Mouse (Mus musculus) cerebellum, postnatal 36 days (tissue): ENCODE measurements at regions not wholly inside any gene's neighbourhood (a gene's known extent, or its start where the extent isn't known, plus 50 kb on each side); places are given as distances from the start of the nearest gene placed in this dataset.

Experiments
- DNase-seq, 2 experiments: peaks; one replicate each; pipeline ENCODE4 v3.0.0; 2021 to 2022; ENCODE audit warnings: mixed read lengths in 2 of 2

DNA sequence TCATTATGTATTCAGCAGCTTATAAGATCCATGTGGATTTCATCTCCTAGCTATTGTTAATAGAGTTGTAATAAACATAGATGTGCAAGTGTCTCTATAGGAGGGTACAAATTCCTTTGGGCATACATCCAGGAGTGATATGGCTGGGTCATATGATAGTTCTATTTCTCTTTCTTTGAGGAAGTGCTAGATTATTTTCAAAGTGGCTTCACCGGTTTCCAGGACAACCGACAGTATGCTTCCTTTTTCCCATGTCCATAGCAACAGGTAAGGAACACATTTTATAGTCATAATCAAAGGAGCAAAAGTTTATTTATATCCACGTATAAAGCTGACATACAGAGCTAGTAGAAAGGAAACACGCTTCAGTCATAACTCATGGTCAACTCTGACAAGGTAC lies 710.2 kb upstream of the Tenm4 start:
- DNase-seq = no peak

DNA sequence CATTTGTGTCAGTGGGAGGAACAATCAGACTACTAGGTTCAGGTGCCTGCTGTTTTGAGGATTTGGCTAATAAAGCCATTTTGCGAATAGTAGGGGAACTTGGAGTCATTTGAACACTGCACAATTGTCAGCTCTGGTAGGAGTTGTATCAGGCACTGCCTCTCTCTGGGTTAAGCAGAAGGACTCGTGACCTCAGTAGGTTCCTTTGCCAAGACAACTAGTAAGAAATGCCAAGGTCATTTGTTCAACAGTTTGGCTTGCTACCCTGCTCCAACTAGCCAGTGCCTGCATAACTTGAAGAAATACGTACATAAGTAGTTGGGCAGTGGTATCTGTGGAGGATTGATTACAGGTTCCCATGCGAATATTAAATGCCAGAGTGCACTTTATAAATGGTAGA lies 705.5 kb upstream of the Tenm4 start:
- no peak for DNase-seq

DNA sequence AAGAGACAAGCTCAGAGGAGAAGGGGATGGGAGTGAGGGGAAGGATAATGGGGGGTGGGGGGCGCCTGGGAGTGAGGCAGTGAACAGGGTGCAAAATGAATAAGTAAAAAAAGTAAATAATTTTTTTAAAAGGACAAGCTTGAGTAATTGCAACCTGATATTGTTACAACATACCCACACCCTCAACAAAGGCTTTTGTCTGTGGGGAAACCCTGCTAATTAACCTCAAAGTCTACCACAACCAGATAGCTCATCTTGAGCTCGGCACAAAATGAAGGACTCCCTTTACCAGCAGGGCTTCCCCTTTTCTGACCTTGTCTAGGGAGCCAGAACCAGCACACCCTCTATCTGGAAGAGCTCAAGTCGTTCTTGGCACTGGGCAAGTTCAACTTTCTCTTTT lies 704.0 kb upstream of the Tenm4 start:
- no peak for DNase-seq

DNA sequence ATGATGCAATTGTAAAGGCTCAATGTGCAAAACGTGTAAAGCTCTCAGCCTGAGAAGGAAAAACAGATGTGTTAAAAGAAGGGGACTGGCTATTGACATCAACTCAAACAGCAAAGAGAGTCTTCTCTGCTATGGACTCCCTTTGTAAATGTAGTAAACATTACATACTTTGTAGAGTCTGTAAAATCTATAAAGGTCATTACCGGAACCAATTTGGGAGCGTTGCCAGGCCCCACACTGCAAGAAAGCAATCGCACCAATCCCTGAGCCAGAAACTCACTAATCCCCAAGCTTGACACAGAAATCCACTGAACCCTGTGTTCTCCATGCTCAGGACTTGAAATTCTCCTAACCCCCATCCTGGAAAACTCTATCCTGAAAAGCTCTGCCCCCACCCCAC lies 697.2 kb upstream of the Tenm4 start:
- no peak for DNase-seq

DNA sequence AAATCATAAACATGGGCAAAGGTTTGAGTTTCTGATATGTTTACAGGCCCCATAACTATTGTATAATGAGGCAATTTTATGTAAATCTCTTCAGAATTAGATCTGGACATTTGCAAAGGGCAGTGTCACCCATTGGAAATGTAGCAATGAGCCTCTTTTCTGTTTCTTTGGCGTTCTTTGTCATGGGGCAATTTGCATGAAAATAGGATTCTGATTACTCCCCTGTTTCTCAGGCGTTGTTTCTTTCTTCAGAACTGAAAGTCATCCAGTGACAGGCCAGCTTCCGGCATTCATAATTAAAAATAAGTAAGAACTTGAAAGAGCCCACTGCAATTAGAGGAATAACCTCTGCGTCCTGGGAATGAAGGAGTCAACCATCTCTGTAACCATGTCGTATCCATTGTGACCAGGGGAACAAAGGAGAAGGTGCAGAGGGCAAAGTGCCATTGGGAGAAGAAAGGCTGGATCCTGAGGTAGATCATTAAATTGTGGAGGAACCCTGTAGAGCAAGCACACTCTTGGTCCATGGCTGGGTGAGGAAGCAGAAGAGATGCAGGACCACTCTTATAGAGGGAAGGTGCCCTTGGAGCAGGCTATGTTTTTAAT lies 690.8 kb upstream of the Tenm4 start:
- no peak for DNase-seq

DNA sequence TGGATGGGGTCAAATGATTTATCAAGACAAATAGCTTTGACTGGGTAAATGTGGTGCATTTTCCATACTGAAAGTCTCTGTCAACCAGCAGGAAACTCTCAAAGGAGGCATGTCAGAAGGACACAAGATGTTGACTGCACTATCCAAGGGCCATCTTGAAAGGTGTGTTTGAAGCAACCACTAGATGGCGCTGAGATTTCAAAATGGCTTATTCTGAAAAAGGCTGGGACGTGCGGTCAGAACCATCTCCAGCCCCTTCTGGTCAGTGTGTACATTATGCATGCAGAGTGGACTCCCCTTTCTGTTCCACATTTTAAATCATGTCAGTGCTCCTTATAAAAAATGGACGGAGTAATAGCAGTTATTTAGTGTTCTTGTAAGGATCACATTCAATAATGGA lies 681.4 kb upstream of the Tenm4 start:
- peak; percentile 11 to 28 for DNase-seq

DNA sequence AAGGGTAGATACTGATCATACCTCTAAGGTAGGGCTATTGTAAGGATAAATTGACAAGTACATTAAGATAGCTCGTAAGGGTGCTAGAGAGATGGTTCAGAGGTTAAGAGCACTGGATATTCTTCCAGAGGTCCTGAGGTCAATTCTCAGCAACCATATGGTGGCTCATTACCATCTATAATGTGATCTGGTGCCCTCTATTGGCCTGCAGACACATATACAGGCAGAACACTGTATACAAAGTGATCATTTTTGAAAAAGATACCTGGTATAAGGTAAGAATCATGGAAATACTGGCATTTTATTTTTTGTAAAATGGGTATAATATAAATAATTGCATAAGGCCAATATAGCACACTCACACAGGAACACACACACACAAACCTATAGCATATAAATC lies 676.3 kb upstream of the Tenm4 start:
- no peak for DNase-seq

DNA sequence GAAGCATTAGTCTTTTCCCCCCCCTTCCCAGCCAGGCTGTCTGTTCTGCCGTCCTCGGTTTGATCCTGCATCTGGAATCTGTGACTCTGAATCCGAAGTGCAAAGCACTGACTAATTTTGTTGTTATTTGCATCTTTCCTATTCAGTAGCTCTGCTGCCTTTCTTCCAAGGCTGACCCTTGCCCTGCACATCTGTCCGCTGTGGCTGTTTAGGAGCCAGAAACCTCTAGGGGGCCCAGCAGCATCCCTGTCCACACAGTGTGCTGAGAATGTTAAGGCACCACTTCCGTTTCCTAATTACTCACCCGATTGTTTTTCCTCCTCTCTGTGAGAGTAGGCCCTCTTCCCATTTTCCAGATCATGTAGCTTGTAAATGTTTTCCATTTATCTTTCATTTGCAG lies 668.1 kb upstream of the Tenm4 start:
- DNase-seq = no peak

DNA sequence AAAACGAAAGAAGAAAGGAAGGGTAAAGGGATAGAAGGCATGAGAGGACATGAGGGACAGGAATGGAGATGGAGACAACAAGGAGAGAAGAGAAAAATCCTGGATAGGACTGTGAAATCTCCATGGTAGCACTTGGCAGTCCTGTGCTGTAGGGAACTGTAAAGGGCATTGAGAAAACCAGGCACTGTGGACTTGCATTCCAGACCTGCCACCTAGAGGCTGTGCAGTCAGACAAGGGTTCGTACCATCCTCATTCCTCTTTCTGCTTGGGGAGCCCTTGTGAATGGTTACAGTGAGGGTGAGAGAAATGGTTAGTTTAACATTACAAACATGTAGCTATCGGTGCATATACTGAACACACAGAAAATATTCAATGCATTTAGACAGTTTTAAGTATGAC lies 623.8 kb upstream of the Tenm4 start:
- no peak for DNase-seq

DNA sequence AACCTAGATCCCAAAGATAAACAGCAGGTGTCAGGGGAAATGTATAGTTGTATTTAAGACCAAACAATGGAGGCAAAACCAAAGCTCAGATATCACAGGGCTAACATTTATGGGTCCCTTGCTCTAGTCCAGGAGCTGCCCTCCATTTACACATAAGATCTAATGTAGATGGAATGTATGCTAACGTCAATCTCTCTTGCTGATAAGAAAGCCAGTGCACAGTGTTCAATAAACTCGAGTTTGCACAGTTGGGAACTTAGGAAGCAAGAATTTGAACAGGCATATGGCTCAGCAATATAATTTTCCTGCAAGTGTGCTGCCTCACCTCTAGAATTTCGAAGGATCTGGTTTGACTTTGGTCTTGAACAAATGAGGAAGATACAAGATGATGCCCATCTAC lies 620.9 kb upstream of the Tenm4 start:
- DNase-seq = no peak

DNA sequence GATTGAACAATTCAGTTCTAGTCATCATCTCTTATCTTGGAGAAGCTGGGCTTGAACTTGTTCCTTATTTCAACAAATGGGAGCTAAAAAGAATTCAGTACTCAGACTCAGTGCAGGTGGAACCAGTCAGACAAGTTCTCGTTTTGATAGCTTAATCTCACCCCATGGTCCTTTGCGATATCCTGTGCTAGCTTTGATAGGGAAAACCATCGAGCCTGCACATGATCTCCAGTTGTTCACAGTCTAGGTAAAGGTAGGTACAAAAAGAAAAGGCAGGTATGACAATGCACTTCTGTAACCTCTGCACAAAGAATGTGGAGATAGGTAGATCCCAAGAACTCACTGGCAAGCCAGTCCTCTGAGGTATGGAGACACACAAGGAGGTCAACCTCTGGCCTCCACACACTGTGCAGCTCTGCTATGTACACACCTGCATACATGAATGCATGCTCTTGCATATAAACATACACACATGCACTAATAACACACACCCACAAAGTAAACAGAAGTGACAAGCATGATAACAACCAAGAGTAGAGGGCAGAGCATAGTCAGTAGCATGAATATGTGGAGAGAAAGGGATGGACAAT lies 619.2 kb upstream of the Tenm4 start:
- DNase-seq = no peak

DNA sequence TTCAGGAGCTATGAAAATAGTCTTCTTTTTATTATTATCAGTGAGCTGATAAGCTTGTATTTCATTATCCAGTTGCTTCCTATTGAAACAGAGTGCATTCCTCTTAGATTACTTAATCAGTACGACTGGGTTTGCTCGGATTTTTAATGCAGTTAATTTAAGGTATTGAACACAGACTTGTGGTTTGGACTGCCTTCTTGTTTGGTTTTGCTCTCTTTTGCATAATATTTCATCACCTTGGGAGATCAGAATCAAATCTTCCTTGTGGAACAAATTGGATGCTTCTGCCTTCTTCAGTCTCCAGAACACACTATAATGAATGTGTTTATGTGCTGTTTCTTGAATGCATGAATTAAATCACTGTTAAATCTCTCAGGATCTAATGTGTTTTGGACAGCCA lies 612.5 kb upstream of the Tenm4 start:
- no peak for DNase-seq

DNA sequence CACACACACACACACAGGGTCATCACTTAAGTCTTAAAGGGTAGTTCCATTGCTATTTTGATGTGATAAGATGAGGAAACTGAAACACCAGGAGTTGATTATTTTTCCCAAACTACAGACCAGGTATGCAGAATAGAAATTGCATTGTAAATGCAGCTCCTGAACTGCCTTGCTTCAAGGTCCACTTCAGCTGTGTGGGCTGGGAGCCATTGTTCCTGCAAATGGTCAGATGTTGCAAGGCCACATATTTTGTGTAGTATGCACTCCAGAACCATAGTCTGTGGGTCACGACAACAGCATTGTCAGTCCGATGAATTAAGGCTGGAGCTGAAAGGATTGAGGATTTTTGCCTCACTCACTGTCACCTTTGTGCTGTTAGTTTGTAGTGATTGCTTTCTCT lies 592.4 kb upstream of the Tenm4 start:
- no peak for DNase-seq

DNA sequence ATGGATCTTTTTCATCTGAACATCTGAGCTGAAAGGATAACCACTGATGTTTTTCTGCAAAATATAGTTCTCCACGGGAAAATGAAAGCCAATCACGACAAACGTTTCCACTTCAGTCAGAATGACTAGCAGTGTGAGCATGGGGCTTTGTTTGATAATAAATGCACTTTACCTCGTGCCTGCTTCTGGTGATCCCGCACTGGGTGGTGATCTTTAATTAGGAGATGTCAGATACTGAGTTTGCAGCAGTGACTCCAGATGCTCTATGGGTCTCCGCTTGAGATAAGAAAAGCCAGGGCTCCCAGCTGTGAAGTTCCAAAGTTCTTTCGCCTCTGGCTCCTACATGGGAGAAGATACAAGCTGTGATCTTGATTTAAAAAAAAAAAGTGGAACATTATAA lies 589.7 kb upstream of the Tenm4 start:
- DNase-seq = no peak

DNA sequence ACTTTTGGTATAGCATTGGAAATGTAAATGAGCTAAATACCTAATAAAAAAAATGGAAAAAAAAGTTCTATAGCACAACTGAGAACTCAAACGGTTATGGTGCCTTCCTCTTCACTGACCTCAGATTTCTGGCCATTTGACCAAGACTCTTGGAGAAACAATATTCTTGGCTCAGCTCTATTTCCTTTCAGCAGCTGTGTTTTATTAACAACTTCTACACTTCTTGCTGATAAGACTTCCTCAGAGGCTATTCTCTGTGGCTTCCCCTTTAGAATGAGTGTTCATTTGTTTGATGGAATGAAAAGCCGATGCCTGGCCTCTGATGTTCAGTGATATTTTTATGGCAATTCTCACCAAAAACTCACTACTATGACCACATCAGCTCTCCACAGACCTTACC lies 572.7 kb upstream of the Tenm4 start:
- DNase-seq = no peak

DNA sequence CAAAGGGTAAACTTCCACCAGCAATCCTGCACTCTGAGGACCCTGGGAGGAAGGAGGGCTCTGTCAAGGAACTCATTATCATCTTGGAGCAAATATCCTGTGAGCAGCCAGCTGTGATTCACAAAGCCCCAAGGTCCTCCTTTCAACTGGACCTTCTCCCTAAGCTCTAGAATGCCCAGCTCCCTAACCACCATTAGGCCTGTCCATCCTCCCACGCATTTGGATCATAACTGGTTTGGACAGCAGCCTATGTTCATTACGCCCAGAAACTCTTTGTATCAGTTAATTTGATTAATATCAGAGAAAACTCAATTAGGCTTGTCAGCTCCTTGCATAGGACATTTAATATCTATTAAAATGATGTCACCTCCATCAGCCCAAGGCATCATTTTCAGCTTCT lies 557.3 kb upstream of the Tenm4 start:
- DNase-seq = no peak

DNA sequence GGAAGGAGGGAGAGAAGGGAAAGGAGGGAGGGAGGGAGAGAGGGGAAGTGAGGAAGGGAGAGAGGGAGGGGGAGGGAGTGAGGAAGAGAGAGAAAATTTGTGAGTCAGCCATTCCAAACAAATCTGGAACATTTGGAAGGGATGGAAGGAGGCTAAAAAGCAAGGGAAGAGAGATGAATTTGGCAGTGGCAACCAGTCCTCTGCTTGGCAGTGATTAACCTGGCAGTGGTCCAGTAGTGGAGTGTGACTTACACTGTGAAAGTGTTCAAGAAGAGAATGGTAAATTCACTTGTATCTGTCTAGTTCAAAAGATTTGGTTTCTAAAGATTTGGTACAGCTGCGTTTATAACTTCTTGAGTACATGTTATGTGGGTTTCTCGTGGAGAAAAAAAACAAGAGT lies 553.7 kb upstream of the Tenm4 start:
- DNase-seq = peak; percentile 2 to 4

DNA sequence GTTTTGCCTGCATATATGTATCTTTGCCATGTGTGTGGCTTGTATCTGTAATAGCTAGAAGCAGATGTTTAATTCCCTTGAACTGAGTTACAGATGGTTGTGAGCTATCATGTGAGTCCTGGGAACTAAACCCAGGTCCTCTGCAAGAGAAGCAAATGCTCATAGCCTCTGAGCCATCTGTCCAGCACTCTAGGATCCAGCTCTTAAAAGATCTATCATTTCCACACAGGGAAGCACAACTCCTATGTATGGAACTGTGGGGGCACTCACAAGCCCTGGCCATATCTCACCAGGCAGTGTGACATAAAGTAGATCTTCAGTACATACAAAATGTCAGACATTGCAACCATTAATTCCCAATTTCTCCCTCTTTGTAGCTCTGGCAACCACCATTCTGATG lies 552.9 kb upstream of the Tenm4 start:
- no peak for DNase-seq

DNA sequence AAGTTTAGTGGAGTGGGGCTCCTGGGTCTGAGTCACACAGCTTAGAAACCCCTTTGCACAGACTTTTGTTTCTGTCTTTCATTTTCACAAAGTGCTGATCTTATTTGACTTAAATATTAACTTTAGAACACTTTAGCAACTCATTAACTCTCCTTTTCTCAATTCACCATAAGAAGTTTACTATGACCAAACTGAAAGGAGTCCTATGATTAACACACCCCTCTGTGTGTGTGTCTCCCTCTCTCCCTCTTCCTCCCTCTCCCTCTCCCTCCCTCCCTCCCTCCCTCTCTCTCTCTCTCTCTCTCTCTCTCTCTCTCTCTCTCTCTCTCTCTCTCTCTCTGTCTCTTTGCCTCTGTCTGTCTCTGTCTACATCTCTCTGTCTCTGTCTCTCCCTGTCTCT lies 551.0 kb upstream of the Tenm4 start:
- no peak for DNase-seq

DNA sequence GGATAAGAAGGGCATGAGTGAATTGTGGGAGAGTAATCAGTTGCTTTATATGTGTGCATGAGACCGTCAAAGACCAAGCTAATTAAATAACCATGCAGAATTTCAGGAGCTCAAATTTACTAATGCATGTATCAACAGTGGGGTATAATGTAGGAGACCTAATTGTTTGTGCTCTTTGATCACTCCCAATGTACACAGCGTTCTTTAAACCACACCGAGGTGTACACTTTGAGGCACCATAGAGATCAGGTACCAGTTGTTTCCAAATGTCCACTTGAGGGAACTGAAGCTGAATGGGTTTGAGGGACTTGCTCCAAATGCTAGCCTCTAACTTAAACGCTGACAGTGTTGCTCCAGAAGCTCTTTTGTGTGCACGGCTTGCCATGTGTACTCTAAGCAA lies 530.4 kb upstream of the Tenm4 start:
- no peak for DNase-seq

DNA sequence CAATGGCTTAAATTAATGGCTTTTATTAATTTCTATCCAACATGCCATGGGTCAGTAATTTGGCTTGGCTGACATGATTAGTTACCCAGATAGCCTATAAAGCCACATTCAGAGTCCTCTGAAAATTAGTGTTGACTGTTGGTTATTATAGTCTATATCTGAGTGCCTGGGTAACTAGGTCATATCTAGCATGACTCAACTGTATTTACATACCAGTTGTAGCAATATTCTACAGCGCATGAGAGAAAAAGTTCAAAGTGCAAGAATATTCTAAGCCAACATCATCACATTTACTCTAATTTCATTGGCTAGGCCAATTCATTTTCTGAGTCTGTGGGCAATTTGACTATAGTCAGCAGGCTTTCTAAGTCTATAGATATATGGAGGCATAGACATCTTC lies 496.7 kb upstream of the Tenm4 start:
- no peak for DNase-seq

DNA sequence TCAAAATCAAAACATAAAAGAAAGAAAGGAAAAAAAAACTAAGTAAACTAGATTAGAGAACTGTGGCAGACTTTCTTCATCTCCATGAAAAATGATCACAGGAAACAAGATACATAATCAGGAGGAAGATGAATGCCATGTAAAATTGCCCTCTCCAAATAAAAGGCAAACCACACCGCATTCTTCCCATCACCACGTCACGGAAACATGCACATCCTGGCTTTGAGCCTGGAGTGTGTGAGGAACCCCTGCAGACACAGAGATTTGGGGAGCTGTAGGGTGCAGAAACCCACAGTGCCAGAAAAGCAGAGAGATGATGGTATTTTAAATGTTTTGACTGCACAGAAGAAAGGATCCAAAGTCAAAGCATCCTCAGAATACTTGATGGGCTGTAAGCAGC lies 488.5 kb upstream of the Tenm4 start:
- DNase-seq = no peak

DNA sequence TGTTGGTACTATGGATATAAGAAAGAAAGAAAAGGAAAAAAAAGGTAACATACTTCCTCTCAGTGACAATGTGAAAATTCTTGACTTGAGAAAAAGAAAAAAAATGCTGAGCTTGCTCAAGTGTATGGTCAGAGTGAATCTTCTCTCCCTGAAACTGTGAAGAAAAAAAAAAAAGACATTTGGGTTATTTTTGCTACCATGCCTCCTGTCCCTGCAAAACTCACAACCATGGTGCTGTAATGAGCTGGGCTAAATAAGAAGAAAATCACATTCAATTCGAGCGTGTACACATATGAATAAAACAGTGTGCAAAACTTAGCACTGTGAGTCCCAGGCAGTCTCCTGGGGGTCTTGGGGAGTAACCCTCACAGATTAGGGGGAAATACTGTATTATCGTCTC lies 483.3 kb upstream of the Tenm4 start:
- DNase-seq = no peak

DNA sequence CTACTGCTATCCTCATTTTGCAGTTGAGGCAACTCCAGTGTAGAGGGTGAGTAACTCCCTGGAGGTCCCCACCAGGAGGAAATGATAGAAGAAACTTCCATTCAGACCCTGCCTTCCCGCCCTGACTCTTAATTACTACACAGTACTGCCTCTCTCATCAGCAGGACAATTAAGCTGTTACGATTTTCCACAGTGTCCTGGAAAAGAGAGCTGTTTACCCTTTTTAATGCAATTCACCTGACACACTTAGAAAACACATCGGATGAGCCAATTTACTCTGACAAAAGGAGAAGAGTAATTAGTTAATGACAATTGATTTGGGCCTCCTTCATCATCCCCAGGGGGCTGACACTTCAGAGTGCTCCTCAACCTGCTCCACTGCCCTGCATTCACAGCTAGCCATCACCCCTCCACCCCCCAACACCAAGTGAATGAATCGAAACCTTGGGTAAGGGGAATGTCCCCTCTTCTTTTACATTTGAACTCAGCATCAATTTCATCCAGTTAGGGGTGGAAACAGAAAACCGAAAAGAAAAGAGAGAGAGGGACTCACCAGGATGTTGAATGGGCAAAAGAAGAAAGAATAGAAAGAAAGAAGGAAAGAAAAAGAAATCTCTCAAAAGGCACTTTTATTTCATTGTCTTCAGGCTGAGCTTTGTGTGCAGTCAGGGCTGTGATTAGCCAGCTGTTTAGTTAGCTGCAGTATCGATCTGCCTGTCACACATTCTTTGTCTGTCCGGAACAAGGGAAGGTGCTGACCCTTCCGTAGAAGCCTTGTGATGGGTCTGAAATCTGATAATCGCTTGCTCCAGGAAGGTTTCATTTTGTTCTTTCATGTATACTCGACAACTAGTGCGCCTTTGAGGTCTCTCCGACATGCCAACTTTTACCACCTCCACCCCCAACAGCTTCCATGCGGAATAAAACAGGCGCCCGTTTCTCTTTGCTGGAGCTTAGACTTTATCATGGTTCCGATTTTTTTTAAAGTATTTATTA lies 482.6 kb upstream of the Tenm4 start:
- DNase-seq = no peak
